Mouse (Mus musculus): ENCODE results near the gene Ywhag. TPM values are rescaled to one million over a fixed set of nuclear protein-coding genes. Genes with fewer than 3 reads are reported as not detected.

Gene Ywhag
- polyA plus RNA-seq, 1 experiment from 2014 or later, result 66.8 TPM

GRCm38 (mm10) chr5:135870505-135870904 is 63.9 kb downstream of the Ywhag start:
- no peaks in the 10 kb centered on the region for H3K4me1 ChIP-seq (ENCODE audit: insufficient read depth)
- WGBS (ENCODE audit: insufficient replicate concordance), result 63% methylated on average over 5 of the region's 5 CpGs
- TF ChIP-seq CTCF (IDR thresholded peaks at IDR 0.05; ENCODE audit: low read depth) (no peak), EP300 (IDR thresholded peaks at IDR 0.05; ENCODE audit: low read depth) (no peak)
- H3K27me3 ChIP-seq (ENCODE audit: insufficient read depth, low read length), result peaks cover 58% of the 10 kb centered on the region
- H3K9ac ChIP-seq (replicated peaks), result no peak overlapping the region
- DNase-seq (no peak), ATAC-seq (no peak)
- no peak overlapping the region for H3K4me2 ChIP-seq (ENCODE audit: low read depth, low read length)
- H3K9me3 ChIP-seq (ENCODE audit: low read length), result no peaks in the 10 kb centered on the region
- H3K36me3 ChIP-seq (replicated peaks; ENCODE audit: insufficient read depth, low read length), result no peaks in the 10 kb centered on the region
- H3K27ac ChIP-seq (ENCODE audit: low read depth), result no peak overlapping the region
- H3K4me3 ChIP-seq (ENCODE audit: low read depth, low read length), result no peak overlapping the region

DNA sequence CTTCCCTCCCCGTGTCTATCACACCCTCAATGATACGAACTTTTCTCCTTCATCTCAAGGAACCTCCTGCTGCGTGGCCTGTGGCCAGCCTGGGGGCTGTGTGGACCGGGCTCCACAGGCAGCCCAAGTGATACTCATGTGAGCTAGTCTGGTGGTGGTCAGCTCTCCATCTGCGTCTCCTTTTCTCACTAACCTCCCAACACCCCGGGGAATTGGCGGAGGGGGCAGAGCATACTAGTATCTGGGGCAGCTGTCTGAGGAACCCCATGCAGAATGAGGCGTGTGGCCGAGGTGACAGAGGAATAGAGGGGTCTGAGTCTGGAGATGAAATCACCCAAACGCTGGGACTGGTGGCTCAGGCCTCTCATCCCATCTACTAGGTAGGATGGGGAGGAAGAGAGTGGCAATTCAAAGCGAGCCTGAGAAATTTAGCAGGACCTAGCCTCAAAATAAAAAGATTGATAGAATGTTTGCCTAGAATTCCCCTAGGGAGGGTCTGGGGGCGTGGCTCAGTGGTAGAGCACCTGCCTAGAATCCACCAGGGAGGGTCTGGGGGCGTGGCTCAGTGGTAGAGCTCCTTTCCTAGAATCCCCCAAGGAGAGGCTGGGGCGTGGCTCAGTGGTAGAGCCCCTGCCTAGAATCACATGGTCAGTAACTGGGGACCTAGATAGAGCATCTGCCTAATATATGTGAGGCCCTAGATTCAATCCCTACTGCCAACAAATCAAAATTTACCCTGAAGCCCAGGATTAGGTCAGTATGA is 64.6 kb downstream of the Ywhag start:
- H3K27me3 ChIP-seq (ENCODE audit: insufficient read depth, low read length), result peaks cover 65% of the 10 kb centered on the region
- ATAC-seq (no peak), DNase-seq (no peak)
- H3K4me2 ChIP-seq (ENCODE audit: low read depth, low read length), result no peak overlapping the region
- no peak overlapping the region for H3K27ac ChIP-seq (ENCODE audit: low read depth)
- no peak overlapping the region for H3K9ac ChIP-seq (replicated peaks)
- H3K4me3 ChIP-seq (ENCODE audit: low read depth, low read length), result no peak overlapping the region
- H3K4me1 ChIP-seq (ENCODE audit: insufficient read depth), result no peaks in the 10 kb centered on the region
- 54% methylated on average over 13 of the region's 14 CpGs for WGBS (ENCODE audit: insufficient replicate concordance)
- no peaks in the 10 kb centered on the region for H3K9me3 ChIP-seq (ENCODE audit: low read length)
- no peaks in the 10 kb centered on the region for H3K36me3 ChIP-seq (replicated peaks; ENCODE audit: insufficient read depth, low read length)
- TF ChIP-seq EP300 (IDR thresholded peaks at IDR 0.05; ENCODE audit: low read depth) (no peak), CTCF (IDR thresholded peaks at IDR 0.05; ENCODE audit: low read depth) (no peak)

DNA sequence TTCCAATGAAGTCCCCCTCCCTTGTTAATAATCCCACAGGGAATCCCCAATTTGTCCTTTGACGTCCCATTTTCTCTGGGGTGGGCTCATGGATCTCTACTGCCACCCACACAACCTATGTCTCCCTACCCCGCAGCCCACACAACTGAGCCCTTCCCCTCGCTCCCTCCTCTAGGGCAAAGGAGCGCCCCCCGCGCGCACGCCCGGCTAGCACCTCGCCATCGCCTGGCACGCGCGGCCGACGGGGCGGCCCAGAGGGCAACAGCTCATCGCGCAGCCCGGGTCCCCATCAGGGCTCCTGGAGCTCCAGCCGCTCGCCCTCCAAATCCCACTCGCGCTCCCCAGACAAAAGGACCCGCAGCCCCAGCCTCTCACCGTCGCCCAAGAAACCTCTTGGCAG is 65.8 kb downstream of the Ywhag start:
- Histone ChIP-seq H3K9me3 (ENCODE audit: low read length) (no peaks in the 10 kb centered on the region), H3K9ac (replicated peaks) (no peak overlapping the region), H3K4me3 (ENCODE audit: low read depth, low read length) (peak overlapping the region; percentile 17; the same call in 1 of the 2 replicates), H3K4me2 (ENCODE audit: low read depth, low read length) (peak overlapping the region; percentile 60; the same call in 1 of the 2 replicates), H3K36me3 (replicated peaks; ENCODE audit: insufficient read depth, low read length) (no peaks in the 10 kb centered on the region), H3K4me1 (ENCODE audit: insufficient read depth) (no peaks in the 10 kb centered on the region), H3K27ac (ENCODE audit: low read depth) (no peak overlapping the region), H3K27me3 (ENCODE audit: insufficient read depth, low read length) (peaks cover 63% of the 10 kb centered on the region)
- TF ChIP-seq CTCF (IDR thresholded peaks at IDR 0.05; ENCODE audit: low read depth) (no peak), EP300 (IDR thresholded peaks at IDR 0.05; ENCODE audit: low read depth) (no peak)
- no peak for DNase-seq
- 5% methylated on average over 25 of the region's 27 CpGs for WGBS (ENCODE audit: insufficient replicate concordance)
- ATAC-seq, result no peak

GRCm38 (mm10) chr5:135867637-135868593 is 66.5 kb downstream of the Ywhag start:
- Histone ChIP-seq H3K36me3 (replicated peaks; ENCODE audit: insufficient read depth, low read length) (no peaks in the 10 kb centered on the region), H3K9ac (replicated peaks) (no peak overlapping the region), H3K9me3 (ENCODE audit: low read length) (no peaks in the 10 kb centered on the region), H3K4me1 (ENCODE audit: insufficient read depth) (no peaks in the 10 kb centered on the region), H3K27me3 (ENCODE audit: insufficient read depth, low read length) (peaks cover 60% of the 10 kb centered on the region), H3K4me2 (ENCODE audit: low read depth, low read length) (peak overlapping the region; percentile 60), H3K27ac (ENCODE audit: low read depth) (no peak overlapping the region), H3K4me3 (ENCODE audit: low read depth, low read length) (peak overlapping the region; percentile 17; the same call in 1 of the 2 replicates)
- TF ChIP-seq CTCF (IDR thresholded peaks at IDR 0.05; ENCODE audit: low read depth) (no peak), EP300 (IDR thresholded peaks at IDR 0.05; ENCODE audit: low read depth) (no peak)
- WGBS (ENCODE audit: insufficient replicate concordance), result 5% methylated on average over 46 of the region's 89 CpGs
- DNase-seq, result no peak
- no peak for ATAC-seq

DNA sequence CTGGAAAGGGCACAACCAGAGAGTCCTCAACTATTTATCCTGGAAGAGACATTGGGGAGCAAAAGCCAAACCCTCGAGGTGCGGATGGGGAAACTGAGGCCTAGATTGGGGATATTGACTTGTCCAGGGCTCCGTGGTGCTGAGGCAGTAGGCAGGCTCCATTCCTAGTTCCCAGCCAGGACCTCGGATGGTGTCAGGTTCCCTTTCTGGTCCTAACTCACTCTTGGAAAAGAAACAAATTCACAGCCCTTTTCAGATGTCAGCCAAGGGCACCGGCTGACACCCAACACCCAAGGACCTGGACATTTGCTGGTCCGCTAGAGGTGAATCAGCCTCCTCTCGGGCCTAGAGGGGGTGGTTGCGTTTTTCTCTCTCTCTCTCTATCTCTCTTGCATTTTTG is 67.8 kb downstream of the Ywhag start:
- Histone ChIP-seq H3K27ac (ENCODE audit: low read depth) (no peak overlapping the region), H3K27me3 (ENCODE audit: insufficient read depth, low read length) (peaks cover 53% of the 10 kb centered on the region), H3K4me1 (ENCODE audit: insufficient read depth) (no peaks in the 10 kb centered on the region), H3K9ac (replicated peaks) (no peak overlapping the region), H3K9me3 (ENCODE audit: low read length) (no peaks in the 10 kb centered on the region), H3K4me2 (ENCODE audit: low read depth, low read length) (no peak overlapping the region), H3K4me3 (ENCODE audit: low read depth, low read length) (no peak overlapping the region), H3K36me3 (replicated peaks; ENCODE audit: insufficient read depth, low read length) (no peaks in the 10 kb centered on the region)
- DNase-seq (no peak), ATAC-seq (no peak)
- TF ChIP-seq CTCF (IDR thresholded peaks at IDR 0.05; ENCODE audit: low read depth), result no peak
- no peak for TF ChIP-seq EP300 (IDR thresholded peaks at IDR 0.05; ENCODE audit: low read depth)
- WGBS (ENCODE audit: insufficient replicate concordance), result 38% methylated on average over 8 of the region's 8 CpGs

Other genes with a start within 250 kb of the Ywhag start
- 80.8 and 82.7 TPM in 2 replicates for gene Tmem120a, start 190.2 kb downstream of the Ywhag start, polyA plus RNA-seq (2015; fragmentation: Nextera tagmentation; extraction: Ambion mirVana)
- gene Styxl1, start 156.2 kb downstream of the Ywhag start, polyA plus RNA-seq (2015; fragmentation: Nextera tagmentation; extraction: Ambion mirVana), result 0.46 and 0.49 TPM in 2 replicates
- gene Mdh2, start 156.1 kb downstream of the Ywhag start, polyA plus RNA-seq (2015; fragmentation: Nextera tagmentation; extraction: Ambion mirVana), result 296 and 319 TPM in 2 replicates
- gene Srrm3, start 127.7 kb downstream of the Ywhag start, polyA plus RNA-seq (2015; fragmentation: Nextera tagmentation; extraction: Ambion mirVana), result not detected in 2 replicates
- 4.5 and 9.1 TPM in 2 replicates for gene Hspb1, start 46.7 kb downstream of the Ywhag start, polyA plus RNA-seq (2015; fragmentation: Nextera tagmentation; extraction: Ambion mirVana)
- 1.7 and 1.9 TPM in 2 replicates for gene Ssc4d, start 39.9 kb upstream of the Ywhag start, polyA plus RNA-seq (2015; fragmentation: Nextera tagmentation; extraction: Ambion mirVana)
- not detected in 2 replicates for gene Zp3, start 45.5 kb upstream of the Ywhag start, polyA plus RNA-seq (2015; fragmentation: Nextera tagmentation; extraction: Ambion mirVana)
- gene Dtx2, start 60.2 kb upstream of the Ywhag start, polyA plus RNA-seq (2015; fragmentation: Nextera tagmentation; extraction: Ambion mirVana), result 4.8 and 4.9 TPM in 2 replicates
- 4.0 and 4.7 TPM in 2 replicates for gene Upk3b, start 103.9 kb upstream of the Ywhag start, polyA plus RNA-seq (2015; fragmentation: Nextera tagmentation; extraction: Ambion mirVana)
- not detected in 2 replicates for gene Upk3bl, start 119.9 kb upstream of the Ywhag start, polyA plus RNA-seq (2015; fragmentation: Nextera tagmentation; extraction: Ambion mirVana)
- 2.1 TPM in 2 replicates for gene Rasa4, start 149.3 kb upstream of the Ywhag start, polyA plus RNA-seq (2015; fragmentation: Nextera tagmentation; extraction: Ambion mirVana)
- 99.8 and 112 TPM in 2 replicates for gene Polr2j, start 182.0 kb upstream of the Ywhag start, polyA plus RNA-seq (2015; fragmentation: Nextera tagmentation; extraction: Ambion mirVana)
- gene Lrwd1, start 201.5 kb upstream of the Ywhag start, polyA plus RNA-seq (2015; fragmentation: Nextera tagmentation; extraction: Ambion mirVana), result 13.7 and 16.5 TPM in 2 replicates
- 8.8 and 9.2 TPM in 2 replicates for gene Alkbh4, start 201.5 kb upstream of the Ywhag start, polyA plus RNA-seq (2015; fragmentation: Nextera tagmentation; extraction: Ambion mirVana)
- gene Orai2, start 236.1 kb upstream of the Ywhag start, polyA plus RNA-seq (2015; fragmentation: Nextera tagmentation; extraction: Ambion mirVana), result 4.4 and 4.5 TPM in 2 replicates